Mouse (Mus musculus) G1E (cell line): ENCODE measurements around the gene Olfr1500.

ENCODE experiments used
- CTCF ChIP-seq: IDR thresholded peaks from 2 replicates; pipeline ENCODE4 v1.5.1; 2012; ENCODE audit warnings: low read depth, low read length, inconsistent platforms, mixed read lengths
- GATA1 ChIP-seq: IDR thresholded peaks from 2 replicates; pipeline ENCODE4 v1.6.1; 2012; ENCODE audit warnings: borderline replicate concordance, low read length, inconsistent platforms, mixed read lengths
- TAL1 ChIP-seq: conservative IDR thresholded peaks from 2 replicates; pipeline ENCODE4 v1.6.1; 2012; ENCODE audit warnings: low read depth, low read length, inconsistent platforms, mixed read lengths

DNA sequence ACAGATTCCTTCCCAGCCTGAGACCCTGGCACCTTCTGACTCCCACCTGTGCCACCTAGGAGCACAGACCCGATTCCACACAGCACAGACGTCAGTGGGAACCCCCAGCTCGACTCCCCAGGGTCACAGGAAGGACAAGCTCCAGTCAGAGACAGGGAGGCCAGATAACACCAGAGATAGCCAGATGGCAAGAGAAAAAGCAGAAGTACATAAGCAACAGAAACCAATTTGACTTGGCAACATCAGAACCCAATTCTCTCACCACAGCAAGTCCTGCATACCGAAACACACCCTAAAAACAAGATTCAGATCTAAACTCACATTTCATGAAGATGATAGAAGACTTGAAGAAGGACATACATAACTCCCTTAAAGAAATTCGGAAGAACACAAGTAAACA, 9.4 kb downstream of the Olfr1500 start:
- TF ChIP-seq CTCF = no peak
- TF ChIP-seq TAL1 = no peak
- no peak for TF ChIP-seq GATA1
